Mouse (Mus musculus) testis, adult 2 months (tissue): ENCODE data around the gene Cnp.

Experiments
- CTCF ChIP-seq: fragments of 200-500 bp; IDR thresholded peaks from 2 replicates; pipeline ENCODE4 v1.5.1; 2012; ENCODE audit warnings: low read depth, mild to moderate bottlenecking, inconsistent platforms, low read length, moderate library complexity; ENCODE audit not compliant: control insufficient read depth, insufficient read depth, insufficient replicate concordance
- POLR2A ChIP-seq: fragments of 200-500 bp; IDR thresholded peaks from 2 replicates; pipeline ENCODE4 v1.6.1; 2012; ENCODE audit warnings: low read depth, mild to moderate bottlenecking, inconsistent platforms, low read length, moderate library complexity; ENCODE audit not compliant: control insufficient read depth

GRCm38 (mm10) chr11:100609355-100609996, 34.8 kb downstream of the Cnp start:
- TF ChIP-seq POLR2A (no peak), CTCF (no peak)
